Mouse (Mus musculus) thymus, adult 2 months (tissue): ENCODE results near the gene Slc36a3.

ENCODE experiments used
- CTCF ChIP-seq: fragments of 200-500 bp; IDR thresholded peaks from 2 replicates; pipeline ENCODE4 v1.5.1; 2012; ENCODE audit warnings: mild to moderate bottlenecking, control low read depth, low read length, moderate library complexity, borderline replicate concordance; ENCODE audit not compliant: control insufficient read depth, poor library complexity, insufficient read depth; ENCODE audit errors: extremely low read depth
- POLR2A ChIP-seq: fragments of 200-500 bp; IDR thresholded peaks from 2 replicates; pipeline ENCODE4 v1.6.1; 2012; ENCODE audit warnings: mild to moderate bottlenecking, low read length, control low read depth, moderate library complexity; ENCODE audit not compliant: control insufficient read depth, poor library complexity, insufficient read depth; ENCODE audit errors: extremely low read depth

DNA sequence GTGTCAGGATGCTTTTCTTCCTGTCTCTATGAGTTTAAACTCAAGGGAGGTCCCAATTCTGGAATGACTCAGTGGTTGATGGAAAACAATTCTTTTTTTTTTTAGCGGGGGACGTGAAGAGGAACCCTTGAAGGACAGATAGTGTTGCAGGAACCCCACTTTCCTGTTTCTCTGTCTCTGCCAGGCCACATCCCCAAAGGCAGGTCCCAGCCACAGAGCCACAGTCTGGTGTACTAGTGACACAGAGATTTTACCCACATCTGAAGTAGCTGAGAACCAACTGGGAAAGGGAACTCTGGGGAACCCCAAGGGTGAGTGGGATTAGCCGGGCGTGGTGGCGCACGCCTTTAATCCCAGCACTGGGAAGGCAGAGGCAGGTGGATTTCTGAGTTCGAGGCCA lies 14.2 kb upstream of the Slc36a3 start:
- no peak for TF ChIP-seq POLR2A
- no peak for TF ChIP-seq CTCF
